Mouse (Mus musculus): ENCODE results near the gene Hist2h2ac. TPM values are rescaled to one million over a fixed set of nuclear protein-coding genes. Genes with fewer than 3 reads are reported as not detected.
"Not testable (repeated sequence)": the region's sequence is repeated elsewhere in the genome, so short reads cannot be mapped to it uniquely, and the experiment has no call there.

Gene Hist2h2ac
- polyA plus RNA-seq, 1 experiment = 12.6 TPM

DNA sequence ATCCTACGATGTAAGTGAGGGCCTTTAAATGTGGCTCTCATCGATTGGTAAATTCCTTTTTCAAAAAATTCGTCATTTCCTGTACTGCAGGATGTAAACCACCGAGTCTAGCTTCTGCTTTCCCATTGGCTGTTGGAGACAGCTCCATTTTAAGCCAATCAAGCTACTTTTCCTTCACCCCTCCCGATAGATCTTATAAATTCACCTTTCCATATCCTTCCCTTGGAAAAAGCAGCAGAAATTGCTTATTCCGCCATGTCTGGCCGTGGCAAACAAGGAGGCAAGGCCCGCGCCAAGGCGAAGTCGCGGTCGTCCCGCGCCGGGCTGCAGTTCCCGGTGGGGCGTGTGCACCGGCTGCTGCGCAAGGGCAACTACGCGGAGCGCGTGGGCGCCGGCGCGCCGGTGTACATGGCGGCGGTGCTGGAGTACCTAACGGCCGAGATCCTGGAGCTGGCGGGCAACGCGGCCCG, 984 bp downstream of the Hist2h2ac start, which contains the start of the genes Bola1 and Hist2h2ab:
Gene Bola1 (minus strand): TSS at position 49 of the 470 bp plus-strand sequence.
Gene Hist2h2ab (plus strand): TSS at position 205 of the 470 bp plus-strand sequence.
- DNase-seq (ENCODE audit: low read depth) = peak; percentile 98
- TF ChIP-seq CTCF (IDR thresholded peaks at IDR 0.05; ENCODE audit: borderline replicate concordance, extremely low read depth, insufficient read depth, insufficient read length) (no peak), POLR2A (IDR thresholded peaks at IDR 0.05; ENCODE audit: borderline replicate concordance, extremely low read depth, insufficient read depth, insufficient read length, poor library complexity, severe bottlenecking) (peak; percentile 58)

DNA sequence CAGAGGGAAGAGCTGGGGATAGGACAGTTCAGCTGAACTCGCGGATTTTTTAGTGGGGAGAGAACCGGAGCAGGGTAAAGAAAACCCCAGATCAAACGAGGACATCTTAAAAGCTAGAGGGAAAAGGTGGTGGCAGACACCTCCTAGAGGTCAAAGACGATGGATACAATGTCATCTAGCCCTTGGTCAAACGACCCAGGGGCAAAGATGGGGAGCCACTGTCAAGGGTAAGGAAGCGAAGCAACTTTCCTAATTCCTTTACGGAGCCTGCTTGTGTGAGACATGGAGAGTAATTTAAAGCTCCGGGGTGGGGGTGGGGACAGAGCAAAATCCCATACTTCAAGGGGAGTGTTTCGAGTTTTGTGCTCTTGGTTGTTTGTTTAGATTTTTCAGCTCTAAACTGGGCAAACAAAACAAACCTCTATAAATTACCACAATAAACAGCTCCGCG, 1.5 kb downstream of the Hist2h2ac start:
- no peak for TF ChIP-seq CTCF (IDR thresholded peaks at IDR 0.05; ENCODE audit: borderline replicate concordance, extremely low read depth, insufficient read depth, insufficient read length)
- TF ChIP-seq POLR2A (IDR thresholded peaks at IDR 0.05; ENCODE audit: borderline replicate concordance, extremely low read depth, insufficient read depth, insufficient read length, poor library complexity, severe bottlenecking) = no peak
- no peak for DNase-seq (ENCODE audit: low read depth)

DNA sequence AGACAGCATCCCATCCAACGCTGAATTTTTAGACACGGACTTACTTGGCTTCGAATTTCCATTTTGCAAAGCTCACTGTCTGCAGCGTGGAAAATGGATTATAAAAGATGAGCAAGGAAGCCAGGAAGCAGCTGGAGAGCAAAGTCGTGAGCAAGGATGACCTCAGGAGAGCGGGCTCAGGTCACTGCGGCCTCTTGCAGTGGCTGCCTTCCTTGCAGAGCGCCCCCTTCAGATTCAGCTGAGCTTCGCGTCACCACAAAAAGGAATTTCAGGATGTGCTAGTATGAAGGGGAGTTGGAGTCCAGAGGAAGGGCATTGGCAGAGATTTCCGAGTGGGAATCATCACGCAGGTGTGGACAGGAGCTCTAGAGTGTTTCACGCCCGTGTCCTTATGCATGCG, 11.4 kb downstream of the Hist2h2ac start:
- no peak for DNase-seq (ENCODE audit: low read depth)
- TF ChIP-seq POLR2A (IDR thresholded peaks at IDR 0.05; ENCODE audit: borderline replicate concordance, extremely low read depth, insufficient read depth, insufficient read length, poor library complexity, severe bottlenecking) (no peak), CTCF (IDR thresholded peaks at IDR 0.05; ENCODE audit: borderline replicate concordance, extremely low read depth, insufficient read depth, insufficient read length) (peak; percentile 16; the same call in 1 of the 2 replicates)

DNA sequence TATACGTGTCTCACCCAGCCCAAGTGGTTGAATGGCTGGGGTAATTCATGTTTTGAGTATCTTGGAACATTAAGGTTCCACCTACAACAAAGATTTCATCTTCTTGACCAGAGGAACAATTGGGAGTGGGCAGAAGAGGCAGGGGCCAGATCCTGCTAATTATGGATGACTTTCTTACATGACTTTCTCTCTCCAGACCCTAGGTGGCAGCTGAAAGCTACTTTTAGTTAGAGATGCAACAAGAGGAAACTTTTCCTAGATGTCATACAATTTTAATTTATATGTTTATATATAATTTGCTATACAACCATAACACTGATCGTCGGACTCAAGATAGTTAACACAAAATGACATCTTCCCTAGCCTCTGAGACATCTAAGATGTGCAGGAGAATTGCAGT, 12.9 kb downstream of the Hist2h2ac start:
- no peak for DNase-seq (ENCODE audit: low read depth)

DNA sequence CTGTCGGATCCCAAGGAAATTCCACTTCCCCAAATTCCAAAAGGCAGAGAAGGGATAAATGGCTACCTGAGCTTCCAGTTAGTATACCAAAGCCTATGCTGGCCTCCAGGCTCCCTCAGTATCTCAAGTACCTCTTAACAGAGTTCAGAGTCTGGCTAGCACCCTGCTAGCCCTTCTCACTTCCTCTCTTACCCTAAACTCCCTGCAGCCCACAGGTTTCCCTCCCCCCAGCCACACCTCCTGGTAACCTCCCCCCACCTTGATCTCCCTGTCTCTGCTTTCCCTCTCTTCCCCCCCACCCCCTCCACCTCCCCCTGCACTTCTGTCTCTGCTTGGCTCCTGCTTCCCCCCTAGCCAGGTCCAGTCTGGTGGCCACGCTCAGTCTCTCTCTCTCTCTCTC, 20.9 kb downstream of the Hist2h2ac start:
- no peak for DNase-seq (ENCODE audit: low read depth)
- TF ChIP-seq POLR2A (IDR thresholded peaks at IDR 0.05; ENCODE audit: borderline replicate concordance, extremely low read depth, insufficient read depth, insufficient read length, poor library complexity, severe bottlenecking) (no peak), CTCF (IDR thresholded peaks at IDR 0.05; ENCODE audit: borderline replicate concordance, extremely low read depth, insufficient read depth, insufficient read length) (no peak)

More for the DNA sequence above, 12.9 kb downstream of the Hist2h2ac start:
- no peak for TF ChIP-seq POLR2A (IDR thresholded peaks at IDR 0.05; ENCODE audit: borderline replicate concordance, extremely low read depth, insufficient read depth, insufficient read length, poor library complexity, severe bottlenecking)
- no peak for TF ChIP-seq CTCF (IDR thresholded peaks at IDR 0.05; ENCODE audit: borderline replicate concordance, extremely low read depth, insufficient read depth, insufficient read length)

DNA sequence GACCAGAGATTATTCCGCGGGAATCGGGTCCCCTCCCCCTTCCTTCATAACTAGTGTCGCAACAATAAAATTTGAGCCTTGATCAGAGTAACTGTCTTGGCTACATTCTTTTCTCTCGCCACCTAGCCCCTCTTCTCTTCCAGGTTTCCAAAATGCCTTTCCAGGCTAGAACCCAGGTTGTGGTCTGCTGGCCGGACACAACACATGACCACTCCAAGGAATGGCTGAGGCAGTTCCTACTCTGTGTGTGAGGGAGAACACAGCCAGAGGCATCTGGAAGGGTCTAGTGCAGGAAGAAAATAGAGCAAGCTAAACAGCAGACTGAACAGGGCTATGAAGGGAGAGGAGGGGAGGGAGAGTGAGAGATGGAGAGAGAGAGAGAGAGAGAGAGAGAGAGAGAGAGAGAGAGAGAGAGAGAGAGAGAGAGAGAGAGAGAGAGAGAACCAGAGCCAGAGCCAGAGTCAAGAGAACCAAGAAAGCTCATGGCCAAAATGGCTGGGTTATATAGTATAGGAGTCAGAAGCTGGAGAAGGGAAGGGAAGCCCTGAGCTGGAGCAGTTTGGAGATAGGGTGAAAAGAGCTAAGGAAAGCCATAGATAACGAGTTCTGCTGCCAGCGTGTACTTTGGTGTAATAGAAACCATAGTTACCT, 22.0 kb downstream of the Hist2h2ac start:
- DNase-seq (ENCODE audit: low read depth) = not testable (repeated sequence)

DNA sequence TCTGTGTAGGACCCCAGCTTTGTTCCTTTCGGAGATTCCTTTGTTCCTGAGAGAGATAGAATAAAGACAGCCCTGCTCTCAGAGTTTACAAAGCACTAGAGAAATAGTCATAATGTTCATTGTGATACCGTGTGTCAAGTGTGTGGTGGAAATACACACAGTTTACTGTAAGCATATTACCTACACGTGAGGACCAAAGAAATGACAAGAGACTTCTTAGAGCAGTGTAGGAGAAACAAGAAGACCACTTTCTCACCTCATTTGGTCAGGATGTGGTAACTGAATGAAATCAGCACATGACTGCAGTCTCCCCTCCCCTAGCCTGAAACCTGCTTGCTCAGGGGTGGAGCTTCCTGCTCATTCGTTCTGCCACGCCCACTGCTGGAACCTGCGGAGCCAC, 22.5 kb downstream of the Hist2h2ac start:
- DNase-seq (ENCODE audit: low read depth) = peak; percentile 68
- TF ChIP-seq CTCF (IDR thresholded peaks at IDR 0.05; ENCODE audit: borderline replicate concordance, extremely low read depth, insufficient read depth, insufficient read length) (no peak), POLR2A (IDR thresholded peaks at IDR 0.05; ENCODE audit: borderline replicate concordance, extremely low read depth, insufficient read depth, insufficient read length, poor library complexity, severe bottlenecking) (no peak)

DNA sequence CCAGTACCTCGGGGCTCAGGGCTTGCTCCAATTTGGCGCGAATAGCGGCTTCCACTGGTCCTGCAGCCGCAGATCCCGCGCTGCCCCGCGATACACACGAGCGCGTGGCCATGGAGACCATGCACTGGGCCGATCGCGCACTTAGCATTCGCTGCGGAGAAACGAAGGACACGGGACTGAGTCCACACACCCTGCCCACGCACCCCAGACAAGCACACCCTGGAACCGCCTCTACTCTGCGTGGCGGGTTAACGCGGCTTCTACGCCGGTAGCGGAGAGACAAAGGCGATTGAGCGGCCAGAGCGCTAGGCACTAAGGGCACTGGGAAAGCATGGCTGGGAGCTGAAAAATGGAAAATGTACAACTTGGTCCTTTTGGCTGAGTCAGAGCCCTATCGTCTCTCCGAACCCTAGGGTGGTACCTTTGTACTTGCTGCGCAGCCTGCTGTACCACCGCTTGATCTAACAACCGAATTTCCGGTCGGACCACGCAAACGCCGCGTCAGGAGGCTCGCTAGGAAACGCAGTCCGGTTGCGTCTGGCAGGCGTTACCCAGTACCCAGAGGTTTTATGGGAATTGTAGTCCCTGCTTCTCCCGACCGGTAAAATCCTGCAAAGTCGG, 23.4 kb downstream of the Hist2h2ac start:
- peak; percentile 72; the same call in 1 of the 2 replicates for TF ChIP-seq POLR2A (IDR thresholded peaks at IDR 0.05; ENCODE audit: borderline replicate concordance, extremely low read depth, insufficient read depth, insufficient read length, poor library complexity, severe bottlenecking)
- no peak for TF ChIP-seq CTCF (IDR thresholded peaks at IDR 0.05; ENCODE audit: borderline replicate concordance, extremely low read depth, insufficient read depth, insufficient read length)
- peak; percentile 98 for DNase-seq (ENCODE audit: low read depth)

DNA sequence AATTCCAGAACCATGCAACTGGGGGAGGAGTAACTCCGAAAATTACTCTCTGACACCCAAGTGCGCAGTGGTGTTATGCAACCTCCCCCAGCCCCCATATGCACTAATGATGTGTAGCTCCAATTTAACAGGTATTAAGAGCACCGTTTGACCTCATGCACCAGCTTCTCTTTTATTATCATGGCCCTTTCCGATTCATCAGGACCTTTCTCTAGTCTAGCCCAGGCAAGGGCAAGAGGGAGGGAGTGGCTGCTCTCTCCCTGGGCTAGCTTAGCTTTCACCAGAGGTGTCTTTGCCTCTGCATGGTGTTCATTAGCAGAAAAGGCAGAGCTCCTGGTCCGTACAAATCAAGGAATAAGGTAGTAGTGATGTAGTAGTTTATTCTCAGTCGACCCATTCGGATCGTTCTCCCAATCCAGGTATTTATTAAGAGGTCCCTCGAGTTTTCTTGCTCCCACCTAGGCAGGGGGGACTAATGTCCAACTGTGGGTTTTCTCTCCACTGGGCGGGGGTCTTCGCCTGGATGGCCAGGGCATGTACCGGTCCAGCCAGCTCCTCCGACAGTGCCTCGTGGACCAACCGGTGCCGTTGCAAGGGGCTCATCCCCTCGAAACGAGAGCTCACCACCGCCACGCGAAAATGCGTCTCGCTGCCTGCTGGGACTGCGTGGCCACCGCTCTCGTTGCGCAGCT, 24.1 kb downstream of the Hist2h2ac start:
- TF ChIP-seq CTCF (IDR thresholded peaks at IDR 0.05; ENCODE audit: borderline replicate concordance, extremely low read depth, insufficient read depth, insufficient read length) (no peak), POLR2A (IDR thresholded peaks at IDR 0.05; ENCODE audit: borderline replicate concordance, extremely low read depth, insufficient read depth, insufficient read length, poor library complexity, severe bottlenecking) (no peak)
- no peak for DNase-seq (ENCODE audit: low read depth)

DNA sequence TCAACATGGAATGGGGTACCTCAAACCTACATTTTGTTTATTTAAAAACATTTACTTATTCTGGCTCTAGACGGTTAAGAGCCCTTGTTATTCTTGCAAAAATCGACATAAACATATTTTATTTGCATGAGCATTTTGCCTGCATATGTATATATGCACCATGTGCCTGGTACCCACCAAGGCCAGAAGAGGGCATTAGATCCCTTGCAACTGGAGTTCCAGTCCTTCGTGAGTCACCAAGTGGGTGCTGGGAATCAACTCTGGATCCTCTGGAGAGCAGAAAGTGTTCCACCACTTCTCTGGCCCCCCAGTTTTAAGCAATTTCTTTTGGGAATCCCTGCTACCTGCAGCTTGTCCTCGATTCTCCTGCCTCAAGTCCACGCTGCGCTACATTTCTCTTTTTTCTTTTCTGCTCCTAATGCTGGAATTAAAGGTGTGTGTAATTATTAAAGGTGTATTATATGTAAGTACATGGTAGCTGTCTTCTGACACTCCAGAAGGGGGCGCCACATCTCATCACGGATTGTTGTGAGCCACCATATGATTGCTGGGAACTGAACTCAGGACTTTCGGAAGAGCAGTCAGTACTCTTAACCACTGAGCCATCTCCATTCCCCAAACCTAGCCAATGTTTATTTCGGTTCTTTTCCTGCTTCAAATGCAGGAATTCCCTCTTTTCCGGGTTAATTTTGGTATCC, 24.9 kb downstream of the Hist2h2ac start:
- no peak for DNase-seq (ENCODE audit: low read depth)
- TF ChIP-seq CTCF (IDR thresholded peaks at IDR 0.05; ENCODE audit: borderline replicate concordance, extremely low read depth, insufficient read depth, insufficient read length) (0 out of 2 replicates have a peak, but pooled peaks have one; percentile 11), POLR2A (IDR thresholded peaks at IDR 0.05; ENCODE audit: borderline replicate concordance, extremely low read depth, insufficient read depth, insufficient read length, poor library complexity, severe bottlenecking) (no peak)

DNA sequence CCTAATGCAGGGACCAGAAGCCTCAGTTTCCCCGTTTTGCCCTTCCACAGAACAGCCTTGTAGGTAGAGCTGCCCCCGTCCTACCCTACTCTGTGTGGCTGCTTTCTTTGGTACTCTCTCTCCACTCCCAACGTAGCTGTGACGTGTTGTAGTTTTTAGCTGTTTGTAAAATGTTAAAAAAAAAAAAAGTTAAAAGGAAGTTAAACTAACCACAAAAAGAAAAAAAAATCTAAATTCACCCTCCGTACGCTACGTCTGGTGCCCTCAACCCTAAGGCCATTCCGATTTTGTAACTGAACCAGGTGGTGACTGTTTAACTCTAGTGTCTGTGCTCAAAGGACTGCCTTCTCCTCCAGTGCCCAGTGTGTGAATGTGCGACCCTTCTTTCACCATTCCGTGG, 25.7 kb downstream of the Hist2h2ac start:
- DNase-seq (ENCODE audit: low read depth) = no peak
- no peak for TF ChIP-seq CTCF (IDR thresholded peaks at IDR 0.05; ENCODE audit: borderline replicate concordance, extremely low read depth, insufficient read depth, insufficient read length)
- TF ChIP-seq POLR2A (IDR thresholded peaks at IDR 0.05; ENCODE audit: borderline replicate concordance, extremely low read depth, insufficient read depth, insufficient read length, poor library complexity, severe bottlenecking) = no peak

Measured in brain, embryonic 14.5 days (tissue).